Mouse (Mus musculus) liver, embryonic 18 days (tissue): ENCODE measurements around the gene Ak8. TPM values are rescaled to one million over a fixed set of nuclear protein-coding genes. Genes with fewer than 3 reads are reported as not detected.

Experiments used
- polyA plus RNA-seq: library from polyadenylated mRNA; depleted of rRNA; stranded (reverse); fragments of >200 nt; gene quantifications from 2 replicates; pipeline ENCODE4 v1.2.3, GENCODE M21; 2012; rRNA removed

Ak8 gene
- polyA plus RNA-seq, result 0.23 and 0.27 TPM in 2 replicates

DNA sequence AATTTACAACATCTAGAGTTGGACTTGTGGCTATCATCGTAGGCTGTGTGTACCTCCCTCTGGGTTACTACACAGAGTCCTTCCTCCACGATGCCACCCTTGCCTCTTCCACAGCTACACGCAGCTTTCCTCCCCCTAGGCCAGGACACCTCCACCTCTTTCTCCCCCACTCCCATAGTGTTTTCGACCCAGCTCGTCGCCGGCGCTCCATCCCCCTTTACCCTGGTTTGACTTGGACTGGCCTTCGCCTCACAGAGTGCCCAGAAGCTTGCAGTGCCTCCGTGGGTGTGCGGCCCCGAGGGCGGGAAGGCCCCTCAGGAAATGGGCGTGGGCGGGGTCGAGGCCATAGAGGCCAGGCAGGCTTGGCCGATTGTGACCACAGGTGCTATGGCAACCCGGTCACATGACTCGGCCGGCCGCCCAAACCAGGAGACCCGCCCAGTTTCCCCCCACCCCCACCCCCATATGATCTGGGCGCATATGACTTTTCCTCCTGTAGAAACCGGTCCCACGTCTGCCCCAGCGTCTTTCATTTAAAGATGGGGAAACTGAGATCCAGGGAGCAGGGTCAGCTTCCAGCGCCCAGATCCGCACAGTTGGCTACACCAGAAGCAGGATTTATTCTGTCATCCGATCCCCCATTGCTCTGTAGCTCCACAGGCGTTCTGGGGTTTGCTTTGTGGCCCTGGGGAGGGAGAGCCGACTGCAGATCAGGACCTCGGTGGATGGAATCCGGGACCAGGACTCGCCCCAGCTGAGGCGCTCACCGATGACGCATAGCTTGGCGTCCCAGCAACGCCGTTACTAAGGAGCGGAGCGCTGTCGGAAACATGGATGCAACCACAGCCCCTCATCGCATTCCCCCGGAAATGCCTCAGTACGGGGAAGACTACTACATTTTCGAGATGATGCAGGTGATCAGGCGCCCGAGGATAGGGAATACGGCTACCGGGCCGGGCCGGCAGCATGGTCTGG lies at the start of gene Ak8, which contains the start of gene Spaca9:
Gene Ak8, plus strand, starts transcription at position 804 of the 975 bp plus-strand sequence.
Gene Spaca9, minus strand, starts transcription at position 367 of the 975 bp plus-strand sequence.

DNA sequence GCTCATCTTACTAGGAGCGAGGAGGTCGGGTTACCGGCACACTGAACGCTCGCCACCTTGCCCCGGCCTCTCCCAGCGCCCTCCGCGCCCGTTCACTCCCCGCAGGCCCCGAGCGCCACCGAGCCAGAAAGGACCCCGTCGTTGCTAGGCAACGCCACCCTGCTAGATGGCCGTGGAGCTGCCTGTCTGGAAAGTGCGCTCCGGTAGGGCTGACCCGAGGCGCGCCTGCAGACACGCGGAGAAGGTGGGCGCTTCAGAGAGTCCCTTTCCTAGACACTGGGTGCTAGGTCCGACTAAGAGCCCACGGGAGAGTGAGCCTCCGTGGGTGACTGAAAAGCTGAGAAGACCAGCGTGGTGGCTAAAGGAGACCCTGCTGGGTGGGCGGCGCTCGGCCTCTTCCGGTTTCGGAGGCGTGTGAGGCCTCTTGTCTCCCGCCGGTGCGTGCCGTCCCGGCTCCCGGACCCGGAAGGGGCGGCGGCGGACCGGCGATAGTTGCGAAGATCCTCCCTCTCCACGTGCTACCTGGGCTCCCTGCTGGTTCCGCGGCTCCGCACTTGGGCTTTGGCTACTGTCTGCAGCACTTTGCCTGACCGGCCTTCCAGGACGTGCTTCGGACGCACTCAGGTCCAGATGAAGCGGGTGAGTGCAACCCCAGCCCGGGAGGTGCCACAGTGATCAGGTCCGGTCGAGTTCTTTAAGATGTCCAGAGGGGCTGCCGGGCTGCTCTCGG lies 140.4 kb downstream of the Ak8 start, which contains the start of the genes Gtf3c4 and Ddx31:
Gene Gtf3c4, minus strand, starts transcription at position 139 of the 730 bp plus-strand sequence.
Gene Ddx31, plus strand, starts transcription at position 185 of the 730 bp plus-strand sequence.

Other genes with a start within 250 kb of the Ak8 start
- 0.04 and 0.06 TPM in 2 replicates for gene 1700007K13Rik, start 233.8 kb upstream of the Ak8 start, polyA plus RNA-seq
- gene Mrps2, start 232.1 kb upstream of the Ak8 start, polyA plus RNA-seq, result 23.6 and 25.0 TPM in 2 replicates
- 0.73 and 0.84 TPM in 2 replicates for gene Gbgt1, start 203.3 kb upstream of the Ak8 start, polyA plus RNA-seq
- gene Gm10134, start 194.1 kb upstream of the Ak8 start, polyA plus RNA-seq, result 0.13 and 0.28 TPM in 2 replicates
- 2.6 TPM in 2 replicates for gene Ralgds, start 187.0 kb upstream of the Ak8 start, polyA plus RNA-seq
- 1.9 TPM in 1 of 2 replicates, not detected in the other for gene Cel, start 136.8 kb upstream of the Ak8 start, polyA plus RNA-seq
- gene Gtf3c5, start 116.4 kb upstream of the Ak8 start, polyA plus RNA-seq, result 7.5 and 7.6 TPM in 2 replicates
- gene Gfi1b, start 78.2 kb upstream of the Ak8 start, polyA plus RNA-seq, result 29.6 and 33.1 TPM in 2 replicates
- 4.6 and 4.7 TPM in 2 replicates for gene Tsc1, start 58.9 kb upstream of the Ak8 start, polyA plus RNA-seq
- gene Spaca9, start 437 bp upstream of the Ak8 start, polyA plus RNA-seq, result 1.9 TPM in 2 replicates
- 3.5 and 3.7 TPM in 2 replicates for gene Gtf3c4, start 140.2 kb downstream of the Ak8 start, polyA plus RNA-seq
- 2.6 and 2.9 TPM in 2 replicates for gene Ddx31, start 140.2 kb downstream of the Ak8 start, polyA plus RNA-seq
- gene Barhl1, start 216.5 kb downstream of the Ak8 start, polyA plus RNA-seq, result not detected in 2 replicates